In genomic region chr17:35166352-35167035, GRCm38 (mm10) we compare ENCODE assay signal across 8 mouse cellular contexts. TPM values are rescaled to one million over a fixed set of nuclear protein-coding genes. Genes with fewer than 3 reads are reported as not detected.
A peak's percentile ranks its signal among the peaks of the same experiment; 100 is the strongest.
DNase-seq lines count a peak whose midpoint lies in the region.

No protein-coding gene starts in this region.

- DNase-seq in B cell, adult 2 months: peak; percentile 80 to 82
- peak; percentile 47 for DNase-seq in MEL-GATA-1-ER (ENCODE audit: extremely low read depth, low read depth)
- peak; percentile 81 for DNase-seq in embryo, embryonic 11 days
- DNase-seq in heart, postnatal 14 days: peak; percentile 44 to 54
- DNase-seq in layer of hippocampus, adult 8-10 months (ENCODE audit: low spot score in 2 of 2): peak; percentile 58 to 66
- peak; percentile 79 for DNase-seq in lung, postnatal 10 days
- peak; percentile 61 for DNase-seq in right cerebral cortex, postnatal 4 days
- no peak for DNase-seq in gastrocnemius, postnatal 14 days

- intact Hi-C loops in heart, postnatal 14 days (cut with DNase I): no loop called here
- intact Hi-C loops in gastrocnemius, postnatal 14 days (cut with DNase I; ENCODE audit: low total_unique reads): no loop called here

RNA-seq across cellular contexts. Expression of gene Prrc2a, which starts 1.8 kb away (rescaled TPM):
- total RNA-seq in heart, postnatal 14 days (2021): 100 to 1,000 TPM; 148 to 174 TPM
- 100 to 1,000 TPM; 302 to 328 (median 308) TPM for total RNA-seq in layer of hippocampus, adult 8-10 months (2022)
- 100 to 1,000 TPM; 102 to 118 TPM for total RNA-seq in gastrocnemius, postnatal 14 days (2021)

RNA-seq across cellular contexts. Expression of gene Aif1, which starts 9.4 kb away (rescaled TPM):
- total RNA-seq in heart, postnatal 14 days (2021): 1 to 10 TPM; 1.4 to 2.8 TPM
- total RNA-seq in layer of hippocampus, adult 8-10 months (2022): 10 to 100 TPM in 2 of 4 experiments, 1 to 10 TPM in 2; 6.3 to 45.4 (median 25.7) TPM
- under 1 TPM; 0.71 to 0.90 TPM for total RNA-seq in gastrocnemius, postnatal 14 days (2021)

RNA-seq across cellular contexts. Expression of gene Lst1, which starts 21.7 kb away (rescaled TPM):
- 1 to 10 TPM; 3.8 to 4.0 TPM for total RNA-seq in heart, postnatal 14 days (2021)
- 10 to 100 TPM in 1 of 4 experiments, 1 to 10 TPM in 3; 5.0 to 13.2 (median 7.1) TPM for total RNA-seq in layer of hippocampus, adult 8-10 months (2022)
- total RNA-seq in gastrocnemius, postnatal 14 days (2021): 1 to 10 TPM; 1.5 to 2.8 TPM

RNA-seq across cellular contexts. Expression of gene Ltb, which starts 27.7 kb away (rescaled TPM):
- 1 to 10 TPM; 1.2 to 3.8 TPM for total RNA-seq in heart, postnatal 14 days (2021)
- 1 to 10 TPM in 1 of 4 experiments, under 1 TPM in 3; 0.53 to 1.4 (median 0.71) TPM for total RNA-seq in layer of hippocampus, adult 8-10 months (2022)
- under 1 TPM in 1 of 2 experiments, not detected in 1; 0.31 TPM for total RNA-seq in gastrocnemius, postnatal 14 days (2021)

RNA-seq across cellular contexts. Expression of gene Bag6, which starts 31.5 kb away (rescaled TPM):
- 100 to 1,000 TPM; 237 to 245 TPM for total RNA-seq in heart, postnatal 14 days (2021)
- 100 to 1,000 TPM; 291 to 311 (median 298) TPM for total RNA-seq in layer of hippocampus, adult 8-10 months (2022)
- 100 to 1,000 TPM; 193 to 200 TPM for total RNA-seq in gastrocnemius, postnatal 14 days (2021)
